Mouse (Mus musculus) brain, embryonic 18.5 days (tissue): ENCODE data around the gene Slc7a7.

ENCODE experiments used
- DNase-seq: peaks from one replicate; pipeline ENCODE4 v3.0.0-alpha.2; 2012; ENCODE audit warnings: low read depth, low spot score

The Slc7a7 gene

DNA sequence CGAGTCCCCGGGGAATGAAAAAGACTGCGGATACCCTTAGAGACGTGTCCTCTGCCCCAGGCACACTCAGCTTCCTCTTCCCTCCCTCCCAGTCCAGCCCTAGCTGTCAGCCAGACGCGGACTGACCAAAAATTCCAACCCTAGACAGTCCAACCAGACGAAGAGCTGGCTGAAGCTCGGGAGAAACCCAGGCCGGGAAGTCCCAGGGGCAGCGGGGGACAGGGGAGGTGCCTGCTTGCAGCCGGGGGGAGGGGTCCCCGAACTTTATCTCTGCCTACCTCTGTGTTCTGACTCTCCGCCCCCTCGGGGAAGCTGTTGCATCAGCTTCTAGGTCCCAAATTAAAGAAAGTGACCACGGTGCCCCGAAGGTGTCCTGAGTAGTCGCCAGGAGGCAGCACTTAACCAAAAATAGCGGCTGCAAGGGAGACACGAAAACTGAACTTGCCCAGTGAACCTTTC is at the start of gene Slc7a7:
TSS of gene Slc7a7 (minus strand) at position 158 of the 459 bp plus-strand sequence.
- DNase-seq: no peak

DNA sequence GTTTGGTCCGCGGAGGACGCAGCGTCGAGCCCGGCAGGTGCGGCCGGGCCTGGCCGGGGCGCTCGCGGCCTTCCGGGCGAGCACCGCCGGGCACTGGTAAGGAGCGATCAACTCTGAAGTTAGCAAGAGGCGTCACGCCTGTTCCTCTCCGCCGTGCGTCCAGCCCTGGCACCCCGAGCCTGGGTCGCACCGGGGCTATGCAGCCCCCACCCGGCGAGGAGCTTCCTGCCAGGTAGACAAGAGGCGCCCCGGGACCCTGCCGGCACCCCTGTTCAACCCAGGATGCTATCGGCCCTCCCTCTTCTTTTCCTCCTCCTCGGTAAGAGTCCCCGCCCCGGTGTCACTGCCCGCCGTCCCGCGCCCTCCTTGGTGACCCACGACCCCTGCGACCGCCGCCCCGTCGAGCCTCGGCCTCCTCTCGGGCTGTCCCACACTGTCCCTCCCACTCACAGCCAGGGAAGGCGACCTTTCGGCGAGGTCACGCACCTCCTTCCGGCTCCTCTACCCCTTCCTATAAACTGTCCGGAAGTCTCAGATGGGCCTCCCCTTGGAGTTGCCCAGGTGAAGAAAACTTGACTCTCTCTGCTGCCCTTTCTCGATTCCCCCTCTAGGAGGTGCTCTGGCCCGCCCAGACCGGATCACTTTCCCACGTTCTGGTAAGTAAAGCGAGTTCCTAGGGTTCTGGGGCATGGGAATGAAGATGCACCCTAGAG is 46.9 kb upstream of the Slc7a7 start:
- DNase-seq: no peak

DNA sequence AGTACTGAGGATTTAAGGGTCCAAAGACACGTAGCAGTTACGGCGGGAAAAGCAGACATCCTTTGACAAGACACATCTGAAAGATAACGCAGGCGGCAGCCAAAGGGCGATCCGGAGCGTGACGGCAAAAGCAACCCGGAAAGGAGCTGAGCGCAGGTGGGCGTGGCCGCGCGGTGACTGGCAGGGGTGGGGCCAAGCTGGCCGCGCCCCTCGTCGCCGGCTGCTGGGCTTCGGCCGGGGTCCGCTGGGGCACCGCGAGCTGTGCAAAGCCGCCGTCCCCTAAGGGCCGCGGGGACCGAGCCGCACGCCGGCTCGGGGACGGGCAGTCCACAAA is 46.3 kb upstream of the Slc7a7 start, which contains the start of gene Lrp10:
TSS of gene Lrp10 (plus strand) at position 179 of the 334 bp plus-strand sequence.
- DNase-seq: no peak

DNA sequence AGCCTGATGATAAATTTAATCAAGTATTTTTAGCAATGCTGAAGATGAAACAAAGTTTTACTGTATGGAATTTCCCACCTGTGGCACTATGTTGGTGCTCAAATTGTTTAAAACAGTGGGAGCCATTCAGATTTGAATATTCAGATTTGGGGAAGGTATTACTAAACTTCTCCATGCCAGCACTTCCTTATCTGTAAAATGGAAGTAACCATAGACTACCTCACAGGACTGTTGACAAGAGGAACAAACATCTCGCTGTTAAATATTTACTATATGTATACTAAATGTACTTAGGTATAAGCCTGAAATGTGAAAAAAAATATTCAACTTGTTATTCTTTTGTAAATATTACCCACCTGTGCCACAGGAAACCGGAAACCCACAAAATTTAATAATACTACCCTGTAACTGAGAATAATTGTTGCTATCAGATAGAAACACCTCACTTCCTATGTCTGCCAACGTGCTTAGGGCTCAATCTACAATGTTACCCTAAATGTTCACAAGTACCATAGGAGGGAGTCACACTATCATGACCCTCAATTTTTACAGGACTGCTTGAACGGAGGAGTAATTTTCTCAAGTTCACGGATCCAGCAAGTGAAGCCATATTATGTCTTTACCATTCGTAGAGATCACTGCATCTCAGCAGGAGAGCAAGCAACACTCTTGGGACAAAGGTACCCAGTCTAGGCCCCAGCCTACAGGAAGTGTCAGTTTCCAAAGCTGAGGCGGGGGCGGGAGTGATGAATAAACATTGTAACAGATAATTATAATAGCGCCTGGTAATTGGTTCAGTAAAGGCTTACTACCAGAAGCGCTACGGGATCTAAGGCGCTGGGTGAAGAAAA is 45.8 kb upstream of the Slc7a7 start:
- DNase-seq: no peak

DNA sequence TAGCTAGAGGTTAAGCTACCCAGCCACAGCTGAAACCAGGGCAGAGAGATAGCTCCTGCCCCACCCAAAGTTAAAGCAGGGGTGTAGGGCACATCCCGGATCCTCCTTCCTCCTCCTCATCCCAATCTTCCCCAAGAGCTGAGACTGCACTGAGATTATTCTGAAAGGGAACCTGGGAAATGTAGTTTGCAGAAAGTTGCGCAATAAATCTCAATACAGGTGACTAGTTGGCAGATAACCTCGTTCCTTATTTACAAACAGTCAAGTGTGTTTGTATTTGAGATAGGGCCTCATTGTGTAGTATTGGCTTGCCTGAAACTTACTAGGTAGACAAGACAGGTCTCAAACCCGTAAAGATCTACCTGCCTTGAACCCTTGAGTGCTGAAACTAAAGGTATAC is 44.6 kb upstream of the Slc7a7 start:
- no peak for DNase-seq

DNA sequence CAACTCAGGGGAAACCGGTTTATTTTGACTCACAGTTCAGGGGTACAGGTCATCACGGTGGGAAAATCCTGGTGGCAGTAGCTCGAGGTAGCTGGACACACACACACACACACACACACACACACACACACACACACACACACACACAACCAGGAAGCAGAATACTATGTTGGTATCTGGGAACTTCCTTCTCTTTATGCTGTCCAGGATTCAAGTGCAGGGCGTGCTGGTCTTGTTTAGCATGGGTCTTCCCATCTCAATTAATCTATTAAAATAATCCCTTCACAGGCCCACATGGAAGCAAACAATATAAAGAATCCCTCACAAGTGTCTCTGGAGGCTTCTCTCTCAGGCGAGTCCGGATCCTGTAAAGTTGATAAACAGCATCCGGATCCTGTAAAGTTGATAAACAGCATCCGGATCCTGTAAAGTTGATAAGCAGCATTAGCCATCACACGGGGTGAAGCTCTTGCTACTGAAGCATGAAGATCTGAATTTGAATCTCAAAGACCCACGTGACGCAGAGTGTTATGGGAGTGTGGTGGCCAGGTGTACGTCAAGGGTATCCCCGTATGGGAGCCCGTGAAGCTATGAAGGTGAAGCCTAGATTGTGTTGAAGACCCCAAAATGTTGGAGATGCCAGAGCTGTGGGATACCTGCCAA is 40.5 kb upstream of the Slc7a7 start:
- DNase-seq: no peak

DNA sequence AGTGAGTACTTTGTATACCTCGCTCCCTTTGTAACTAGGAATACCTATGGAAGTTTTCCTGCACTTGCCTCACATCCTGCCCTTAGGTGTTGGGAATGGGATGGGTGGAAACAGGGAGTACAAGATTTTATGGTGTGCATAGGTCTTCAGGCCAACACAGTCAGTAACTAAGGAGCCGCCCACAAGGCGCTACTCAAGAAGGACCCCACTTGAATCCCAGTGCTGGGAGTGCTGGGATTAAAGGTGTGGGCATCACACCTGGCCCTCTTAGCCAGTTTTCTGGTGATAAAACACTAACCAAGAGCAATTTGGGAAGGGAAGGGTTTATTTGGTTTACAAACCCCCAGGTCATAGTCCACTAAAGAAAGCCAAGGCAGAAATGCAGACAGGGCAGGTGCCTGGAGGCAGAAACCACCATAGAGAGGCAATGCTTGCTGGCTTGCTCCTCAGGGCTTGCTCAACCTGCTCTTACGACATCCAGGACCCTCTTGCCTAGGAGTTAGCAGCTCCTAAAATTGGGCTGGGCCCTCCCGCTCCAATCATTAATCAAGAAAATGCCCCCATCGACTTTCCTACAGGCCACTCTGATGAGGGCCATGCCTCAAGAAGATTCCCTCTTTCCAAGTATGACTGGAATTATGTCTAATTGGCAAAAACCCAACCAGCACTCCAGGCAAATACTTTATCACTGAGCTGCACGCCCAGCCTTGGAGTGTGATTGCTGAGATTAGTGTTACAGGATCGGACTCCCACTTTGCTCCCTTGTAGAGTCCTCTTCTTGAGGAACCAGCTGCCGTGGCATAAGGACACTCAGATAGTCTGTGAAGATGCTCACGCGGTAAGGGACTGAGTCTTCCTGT is 37.3 kb upstream of the Slc7a7 start:
- DNase-seq: no peak

DNA sequence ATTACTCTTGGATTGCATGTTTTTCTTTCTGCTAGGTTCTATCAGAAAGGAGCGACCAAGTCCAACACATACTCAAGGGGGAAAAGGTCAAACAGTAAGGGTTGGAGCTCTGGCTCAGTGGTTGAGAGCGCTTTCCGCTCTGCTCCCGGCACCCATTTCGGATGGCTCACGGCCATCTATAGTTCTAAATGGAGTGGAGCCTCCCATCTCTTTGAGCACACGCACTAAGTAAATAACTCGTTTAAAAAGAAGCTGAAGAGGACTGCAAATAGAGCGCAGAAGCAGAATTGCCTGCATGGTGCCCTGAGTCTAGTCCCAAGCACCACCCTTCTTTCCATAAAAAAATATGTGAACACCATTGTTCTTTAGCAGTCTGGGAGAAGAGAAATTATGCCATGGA is 36.0 kb upstream of the Slc7a7 start:
- DNase-seq: no peak

DNA sequence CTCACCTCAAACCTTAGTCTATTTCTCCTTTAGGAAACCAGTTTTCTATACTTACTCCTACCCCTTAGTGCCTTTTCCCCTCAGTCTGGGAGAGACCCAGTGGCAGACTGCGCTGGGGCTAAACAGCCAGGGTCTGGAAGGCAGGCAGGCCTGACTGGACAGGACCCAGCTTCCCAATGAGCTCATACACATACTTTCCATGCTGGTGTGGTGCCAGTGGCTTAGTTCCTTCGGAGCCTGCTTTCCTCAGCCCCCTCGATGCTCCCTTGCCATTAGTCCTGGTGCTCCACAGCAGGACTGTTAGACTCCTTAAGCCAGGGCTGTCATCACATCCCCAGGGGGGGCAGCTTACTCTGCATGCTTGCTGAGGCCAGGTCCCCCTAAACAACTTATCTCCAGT is 27.9 kb upstream of the Slc7a7 start:
- DNase-seq: no peak

DNA sequence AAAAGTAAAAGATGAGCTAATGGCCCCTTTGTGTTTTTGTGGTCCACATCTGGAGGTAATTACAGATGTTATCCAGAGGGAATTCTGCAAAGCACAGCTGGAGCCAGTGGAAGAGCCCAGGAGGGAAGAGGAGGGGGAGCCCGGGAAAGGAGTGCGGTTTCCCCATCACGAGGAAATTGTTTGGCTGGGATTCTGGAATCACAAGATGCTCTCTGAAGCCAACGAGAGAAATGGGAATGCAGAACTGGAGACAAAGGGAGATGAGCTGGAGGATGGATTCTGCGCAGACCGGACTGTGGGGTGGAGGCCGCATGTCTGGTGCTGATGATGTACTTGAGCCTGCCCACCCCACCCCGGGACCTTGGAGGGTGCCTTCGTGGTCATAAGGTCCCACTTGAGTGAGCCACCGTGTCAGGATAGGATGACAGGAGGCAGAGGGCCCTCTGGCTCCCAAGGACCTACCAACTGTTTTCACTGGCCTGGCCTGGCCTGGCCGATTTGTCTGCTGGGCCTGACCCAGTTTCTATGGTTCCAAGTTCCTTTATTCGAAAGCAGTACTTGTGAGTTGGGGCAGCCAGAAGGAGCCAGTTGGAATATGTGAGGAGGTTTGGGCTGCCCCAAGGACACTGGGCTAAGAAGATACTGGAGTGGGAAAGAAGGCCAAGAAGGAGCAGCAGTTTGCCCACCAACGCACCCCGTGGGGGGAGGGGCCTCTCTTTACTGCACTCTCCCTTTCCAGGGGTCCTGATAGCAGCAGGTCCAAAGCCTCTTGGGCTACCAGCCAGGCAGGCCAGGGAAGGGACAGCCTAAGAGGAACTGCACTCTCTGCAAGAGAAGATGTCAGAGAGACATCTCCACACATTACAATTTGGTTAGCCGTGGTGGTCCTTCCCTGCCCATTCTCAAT is 26.4 kb upstream of the Slc7a7 start:
- DNase-seq: no peak

DNA sequence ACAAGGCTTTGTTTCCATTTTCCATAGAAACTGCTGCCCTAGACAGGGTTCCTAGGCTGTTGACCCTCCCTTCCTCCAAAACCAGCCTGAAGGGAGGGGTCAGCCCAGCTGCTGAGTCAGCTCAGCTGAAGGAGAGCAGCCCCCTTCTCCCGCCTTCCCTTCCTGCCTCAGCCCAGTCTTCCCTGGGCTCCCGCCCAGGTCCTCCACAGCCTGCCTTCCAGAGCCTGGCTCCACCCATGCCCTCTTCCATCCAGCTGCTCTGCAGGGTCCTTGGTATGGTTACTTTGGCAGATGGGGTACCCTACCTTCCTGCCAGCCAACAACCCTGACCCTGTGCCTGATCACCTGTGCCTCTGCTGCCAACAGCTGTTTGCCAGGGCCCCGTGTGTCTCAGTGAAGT is 25.6 kb upstream of the Slc7a7 start:
- DNase-seq: no peak

DNA sequence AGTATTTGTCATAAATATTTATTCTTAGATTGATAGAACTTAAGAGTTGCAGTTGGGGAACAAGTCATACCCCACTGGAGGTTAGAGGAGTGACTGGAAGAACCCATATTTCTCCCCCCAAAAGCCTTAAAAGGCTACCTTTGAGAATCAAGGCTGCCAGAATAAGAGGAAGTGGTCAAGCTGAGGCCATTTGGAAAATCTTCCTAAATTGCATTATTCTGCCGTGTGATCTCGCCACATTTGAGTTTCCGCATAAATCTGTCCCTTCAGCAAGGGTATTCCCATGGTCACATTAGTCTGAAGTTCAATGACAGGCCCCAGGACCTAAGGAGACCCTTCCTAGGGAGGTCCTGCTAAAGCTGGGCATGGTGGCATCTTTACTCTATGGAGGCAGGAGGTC is 25.0 kb upstream of the Slc7a7 start:
- DNase-seq: no peak

DNA sequence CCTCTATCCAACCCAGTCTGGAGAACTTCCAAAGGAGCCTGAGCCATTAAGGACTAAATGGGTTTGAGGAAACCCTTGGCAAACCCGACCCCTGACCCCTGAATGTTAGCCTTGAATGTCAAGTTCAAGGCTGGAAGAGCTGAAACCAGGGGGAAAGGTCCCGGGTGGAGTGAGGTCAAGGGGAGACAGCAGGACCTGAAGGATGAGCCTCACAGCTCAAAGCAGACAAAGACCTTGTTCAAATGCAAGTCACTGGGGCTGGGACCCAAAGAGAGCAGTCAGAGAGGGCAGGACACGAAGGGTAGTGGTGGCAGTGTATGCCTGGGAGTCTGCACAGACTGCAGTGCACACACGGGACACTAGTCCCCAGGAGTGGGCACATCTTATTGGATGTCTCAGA is 23.8 kb upstream of the Slc7a7 start:
- no peak for DNase-seq

DNA sequence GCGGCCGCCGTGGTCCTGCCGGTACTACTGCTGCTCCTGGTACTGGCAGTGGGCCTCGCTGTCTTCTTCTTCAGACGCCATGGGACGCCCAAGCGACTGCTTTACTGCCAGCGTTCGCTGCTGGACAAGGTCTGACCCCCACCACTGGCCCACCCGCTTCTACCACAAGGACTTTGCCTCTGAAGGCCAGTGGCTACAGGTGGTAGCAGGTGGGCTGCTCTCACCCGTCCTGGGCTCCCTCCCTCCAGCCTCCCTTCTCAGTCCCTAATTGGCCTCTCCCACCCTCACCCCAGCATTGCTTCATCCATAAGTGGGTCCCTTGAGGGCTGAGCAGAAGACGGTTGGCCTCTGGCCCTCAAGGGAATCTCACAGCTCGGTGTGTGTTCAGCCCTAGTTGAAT is 23.0 kb upstream of the Slc7a7 start:
- no peak for DNase-seq

DNA sequence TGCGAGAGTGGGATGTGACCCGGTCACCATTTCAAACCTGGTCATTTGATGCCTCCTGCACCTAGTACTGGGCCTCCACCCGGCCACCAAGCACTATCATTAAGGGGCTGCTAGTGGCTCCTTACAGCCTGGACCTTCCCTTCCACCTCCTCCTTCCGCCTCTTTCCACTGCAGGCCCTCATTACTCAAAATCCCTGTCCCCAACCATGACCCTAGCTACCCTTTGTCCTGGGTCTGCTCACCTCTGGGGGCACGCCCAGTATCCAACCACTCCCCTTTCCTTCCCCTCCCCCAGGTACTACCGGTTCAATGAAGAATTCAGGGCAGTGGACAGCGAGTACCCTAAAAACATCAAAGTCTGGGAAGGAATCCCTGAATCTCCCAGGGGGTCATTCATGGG is 22.0 kb upstream of the Slc7a7 start:
- no peak for DNase-seq

DNA sequence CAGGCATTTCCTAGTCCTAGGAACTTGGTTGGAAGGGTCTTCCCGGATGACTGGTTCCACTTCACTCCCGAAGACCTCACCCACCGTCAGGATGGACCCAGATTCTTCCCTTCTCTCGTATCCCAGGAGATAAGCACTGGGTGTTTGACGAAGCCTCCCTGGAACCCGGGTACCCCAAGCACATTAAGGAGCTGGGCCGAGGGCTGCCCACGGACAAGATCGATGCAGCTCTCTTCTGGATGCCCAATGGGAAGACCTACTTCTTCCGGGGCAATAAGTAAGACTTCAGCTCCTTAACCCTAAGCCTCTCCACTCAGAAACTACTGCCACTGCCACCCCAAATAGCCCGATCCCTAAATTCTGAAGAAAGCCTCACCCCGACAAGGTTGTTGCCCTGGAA is 21.6 kb upstream of the Slc7a7 start:
- DNase-seq: no peak

DNA sequence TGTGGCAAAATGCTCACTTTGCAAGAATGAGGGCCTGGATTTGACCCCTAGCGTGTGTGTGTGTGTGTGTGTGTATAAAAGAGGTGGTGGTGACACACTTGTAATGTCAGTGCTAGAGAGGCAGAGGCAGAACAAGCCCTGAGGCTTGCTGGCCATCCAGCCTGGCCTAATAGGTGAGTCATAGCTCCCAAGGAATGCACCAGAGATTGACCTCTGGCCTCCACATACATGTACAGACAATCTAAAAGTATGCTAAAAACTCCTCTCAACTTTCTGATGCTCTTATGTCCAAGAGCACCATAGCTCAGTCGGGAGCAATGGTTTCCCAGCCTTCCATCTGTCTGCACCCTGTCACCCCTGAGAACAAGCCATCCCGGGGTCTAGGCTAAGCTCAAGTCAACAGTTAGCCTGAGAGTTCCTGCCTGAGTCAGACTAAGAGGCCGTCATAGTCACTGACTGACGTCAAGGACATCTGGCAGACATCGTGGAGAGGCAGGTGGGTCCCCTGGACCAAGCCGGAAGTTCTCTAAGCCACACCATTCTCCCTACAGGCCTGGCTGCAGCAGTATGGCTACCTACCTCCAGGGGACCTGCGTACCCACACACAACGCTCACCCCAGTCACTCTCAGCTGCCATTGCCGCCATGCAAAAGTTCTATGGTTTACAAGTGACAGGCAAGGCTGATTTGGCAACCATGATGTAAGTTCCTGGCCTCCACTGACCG is 17.8 kb upstream of the Slc7a7 start:
- DNase-seq: no peak

DNA sequence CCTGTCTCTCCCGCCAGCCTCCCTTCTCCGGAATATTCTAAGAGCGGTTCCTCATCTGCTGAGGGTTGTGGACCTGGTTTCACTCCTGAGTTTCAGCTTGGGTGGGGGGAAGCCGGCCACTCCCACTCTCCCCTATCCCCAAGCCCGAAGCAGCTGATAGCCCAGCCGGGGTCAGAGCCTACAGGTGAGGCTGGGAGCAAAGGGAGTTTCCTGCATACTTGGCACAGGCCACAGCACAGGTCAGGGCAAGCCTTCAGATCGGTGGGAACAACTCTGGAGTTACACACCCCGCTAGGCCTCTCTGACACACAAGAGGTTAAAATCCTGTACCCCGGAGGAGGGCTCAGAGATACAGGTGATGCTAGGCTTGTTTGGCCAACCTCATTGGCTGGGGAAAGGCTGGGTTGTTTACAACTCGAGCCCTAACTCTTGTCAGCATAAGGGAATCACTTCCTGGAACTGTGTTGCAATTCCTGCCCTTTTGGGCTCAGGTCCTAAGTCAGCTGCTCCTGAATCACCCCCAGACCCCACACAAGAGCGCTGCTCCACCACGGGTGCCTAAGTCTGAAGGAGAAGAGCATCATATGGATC is 16.5 kb upstream of the Slc7a7 start:
- no peak for DNase-seq
